Mouse (Mus musculus) thymus, adult 2 months (tissue): ENCODE measurements around the gene Rem1. TPM values are rescaled to one million over a fixed set of nuclear protein-coding genes. Genes with fewer than 3 reads are reported as not detected.

ENCODE experiments used
- DNase-seq: peaks from one replicate; pipeline ENCODE4 v3.0.0; 2021
- H3K27ac ChIP-seq: fragments of 200-500 bp; 2 replicates; pipeline ENCODE4 v1.5.1; 2012; ENCODE audit warnings: low read length, control low read depth; ENCODE audit not compliant: control insufficient read depth, insufficient read depth
- H3K27me3 ChIP-seq: fragments of 200-500 bp; 2 replicates; pipeline ENCODE4 v1.6.1; 2012; ENCODE audit warnings: mild to moderate bottlenecking, low read length, moderate library complexity, mixed read lengths; ENCODE audit not compliant: control insufficient read depth, insufficient read depth
- H3K36me3 ChIP-seq: fragments of 200-500 bp; 2 replicates; pipeline ENCODE4 v1.6.1; 2012; ENCODE audit warnings: mild to moderate bottlenecking, low read length, moderate library complexity; ENCODE audit not compliant: control insufficient read depth, insufficient read depth
- H3K4me1 ChIP-seq: fragments of 200-500 bp; replicated peaks from 2 replicates; pipeline ENCODE4 v1.6.1; 2012; ENCODE audit warnings: low read length; ENCODE audit not compliant: control insufficient read depth, insufficient read depth
- H3K4me3 ChIP-seq: fragments of 200-500 bp; 2 replicates; pipeline ENCODE4 v1.5.1; 2012; ENCODE audit warnings: mild to moderate bottlenecking, low read length, control low read depth, moderate library complexity; ENCODE audit not compliant: control insufficient read depth, insufficient read depth
- CTCF ChIP-seq: fragments of 200-500 bp; IDR thresholded peaks from 2 replicates; pipeline ENCODE4 v1.5.1; 2012; ENCODE audit warnings: mild to moderate bottlenecking, control low read depth, low read length, moderate library complexity, borderline replicate concordance; ENCODE audit not compliant: control insufficient read depth, poor library complexity, insufficient read depth; ENCODE audit errors: extremely low read depth
- POLR2A ChIP-seq: fragments of 200-500 bp; IDR thresholded peaks from 2 replicates; pipeline ENCODE4 v1.6.1; 2012; ENCODE audit warnings: mild to moderate bottlenecking, low read length, control low read depth, moderate library complexity; ENCODE audit not compliant: control insufficient read depth, poor library complexity, insufficient read depth; ENCODE audit errors: extremely low read depth
- WGBS: fragments of 180-500 bp; shearing (Covaris S2); methylation state at CpG from one replicate; pipeline ENCODE4 v1.1.7; 2018; 5-methylcytosine and 5-hydroxymethylcytosine counted together
- polyA plus RNA-seq: library from polyadenylated mRNA; depleted of rRNA; stranded (reverse); fragments of >200 nt; gene quantifications from 2 replicates; pipeline ENCODE4 v1.2.3, GENCODE M21; 2012

Gene Rem1
- polyA plus RNA-seq, 1 experiment: 3.3 TPM

- Histone ChIP-seq H3K27ac (no peak overlapping the region), H3K4me3 (no peak overlapping the region), H3K36me3 (no peaks in the 10 kb centered on the region), H3K4me1 (0 out of 2 replicates have a peak, but pooled peaks cover 3% of the 10 kb centered on the region), H3K27me3 (no peaks in the 10 kb centered on the region)
- 76% methylated on average over 23 of the region's 23 CpGs for WGBS
- DNase-seq: no peak
- TF ChIP-seq CTCF: no peak
- no peak for TF ChIP-seq POLR2A
Measured at GRCm38 (mm10) chr2:152636246-152637005, 9.7 kb downstream of the Rem1 start.

DNA sequence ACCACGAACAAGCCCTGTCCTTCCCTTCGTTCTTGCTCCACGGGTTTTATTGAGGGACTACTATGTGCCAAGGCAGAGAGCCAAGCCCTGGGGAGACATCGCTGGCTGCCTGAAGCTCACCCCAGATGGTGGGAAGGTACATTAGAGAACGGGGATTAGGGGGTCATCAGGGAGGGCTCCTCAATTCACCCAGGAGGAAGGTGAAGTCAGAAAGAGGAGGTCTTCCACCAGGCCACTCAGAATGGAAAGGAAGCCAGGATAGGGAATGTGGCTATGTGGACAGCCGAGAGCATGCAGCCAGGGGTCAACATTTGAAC, 10.2 kb downstream of the Rem1 start:
- DNase-seq: no peak
- Histone ChIP-seq H3K4me3 (no peak overlapping the region), H3K27ac (no peak overlapping the region), H3K27me3 (no peaks in the 10 kb centered on the region), H3K36me3 (no peaks in the 10 kb centered on the region), H3K4me1 (0 out of 2 replicates have a peak, but pooled peaks cover 3% of the 10 kb centered on the region)
- no peak for TF ChIP-seq POLR2A
- TF ChIP-seq CTCF: no peak
- WGBS: 92% methylated on average over 6 of the region's 6 CpGs

GRCm38 (mm10) chr2:152637381-152637780, 10.6 kb downstream of the Rem1 start:
- Histone ChIP-seq H3K4me3 (no peak overlapping the region), H3K36me3 (no peaks in the 10 kb centered on the region), H3K27ac (no peak overlapping the region), H3K4me1 (0 out of 2 replicates have a peak, but pooled peaks cover 3% of the 10 kb centered on the region), H3K27me3 (no peaks in the 10 kb centered on the region)
- TF ChIP-seq POLR2A (no peak), CTCF (no peak)
- WGBS: 96% methylated on average over 4 of the region's 4 CpGs
- DNase-seq: no peak

DNA sequence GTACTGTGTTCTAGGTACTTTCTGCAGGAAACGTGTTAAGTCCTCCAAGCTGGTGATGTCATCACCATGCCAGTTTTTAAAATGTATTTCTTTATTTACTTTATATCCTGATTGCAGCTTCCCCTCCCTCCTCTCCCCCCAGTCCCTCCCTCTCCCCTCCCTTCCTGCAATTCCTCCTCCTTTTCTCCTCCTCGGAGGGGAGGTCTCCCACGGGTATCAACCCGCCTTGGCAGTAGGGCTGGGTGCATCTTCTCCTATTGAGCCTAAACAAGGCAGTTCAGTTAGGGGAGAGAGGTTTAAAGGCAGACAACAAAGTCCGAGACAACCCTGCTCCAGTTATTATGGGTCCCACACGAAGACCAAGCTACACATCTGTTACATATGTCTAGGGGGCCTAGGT, 12.1 kb downstream of the Rem1 start:
- no peak overlapping the region for H3K4me3 ChIP-seq

DNA sequence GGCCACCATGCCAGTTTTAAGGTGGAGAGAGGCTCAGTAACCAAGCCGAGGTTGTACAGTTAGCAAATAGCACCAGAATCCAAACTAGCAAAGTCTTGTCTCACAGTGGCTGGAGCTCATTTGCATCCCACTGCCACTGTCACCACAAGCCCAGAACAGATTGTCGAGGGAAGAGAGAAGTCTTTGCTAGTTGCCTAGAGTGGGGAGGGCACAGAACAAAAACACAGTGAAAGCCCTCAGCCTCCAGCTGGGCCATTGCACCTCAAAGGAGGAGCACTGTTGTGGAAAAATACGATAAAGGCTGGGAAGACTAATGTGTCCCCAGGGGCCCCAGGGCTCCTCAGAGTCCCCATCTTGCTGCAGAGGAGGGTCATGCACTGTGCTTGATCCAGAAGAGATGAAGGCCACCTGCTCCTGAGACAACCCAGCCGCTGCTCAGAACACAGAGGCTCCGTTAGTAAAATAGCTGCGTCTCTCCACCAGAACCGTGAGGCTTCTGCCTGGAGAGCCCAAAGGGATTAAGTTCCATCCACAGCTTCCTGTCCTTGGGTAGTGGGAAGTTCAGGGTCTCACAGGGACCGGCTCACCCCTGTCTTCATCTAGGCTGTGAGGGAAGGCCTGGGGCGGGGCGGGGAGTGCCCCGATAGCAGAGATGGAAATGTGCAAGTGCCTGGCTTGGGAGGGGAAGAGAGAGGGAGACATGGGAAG, 12.8 kb downstream of the Rem1 start:
- H3K27me3 ChIP-seq: no peaks in the 10 kb centered on the region

More for the DNA sequence above, 12.1 kb downstream of the Rem1 start:
- no peaks in the 10 kb centered on the region for H3K4me1 ChIP-seq
- no peak for DNase-seq
- TF ChIP-seq POLR2A: no peak
- TF ChIP-seq CTCF: no peak
- 82% methylated on average over 6 of the region's 6 CpGs for WGBS
- no peaks in the 10 kb centered on the region for H3K27me3 ChIP-seq
- no peaks in the 10 kb centered on the region for H3K36me3 ChIP-seq
- no peak overlapping the region for H3K27ac ChIP-seq

GRCm38 (mm10) chr2:152652901-152653620, 26.3 kb downstream of the Rem1 start:
- H3K36me3 ChIP-seq: no peaks in the 10 kb centered on the region
- H3K27ac ChIP-seq: no peak overlapping the region
- no peaks in the 10 kb centered on the region for H3K27me3 ChIP-seq
- no peak for DNase-seq
- H3K4me3 ChIP-seq: no peak overlapping the region
- no peak for TF ChIP-seq POLR2A
- TF ChIP-seq CTCF: no peak
- 84% methylated on average over 10 of the region's 10 CpGs for WGBS
- no peaks in the 10 kb centered on the region for H3K4me1 ChIP-seq

More for the DNA sequence above, 12.8 kb downstream of the Rem1 start:
- no peaks in the 10 kb centered on the region for H3K36me3 ChIP-seq
- no peak overlapping the region for H3K4me3 ChIP-seq
- WGBS: 80% methylated on average over 11 of the region's 11 CpGs
- TF ChIP-seq CTCF (no peak), POLR2A (no peak)
- no peaks in the 10 kb centered on the region for H3K4me1 ChIP-seq
- no peak overlapping the region for H3K27ac ChIP-seq
- DNase-seq: no peak
